Mouse (Mus musculus) lung, embryonic 14.5 days (tissue): ENCODE data around the gene Gdf15. TPM values are rescaled to one million over a fixed set of nuclear protein-coding genes. Genes with fewer than 3 reads are reported as not detected.

ENCODE experiments used
- ATAC-seq: fragments of 200-750 bp; cut with Nextera tagmentation; 2 replicates; pipeline ENCODE4 v1.8.0; 2017; ENCODE audit warnings: mild to moderate bottlenecking, moderate TSS enrichment, moderate library complexity; ENCODE audit not compliant: insufficient read depth
- DNase-seq: peaks from one replicate; pipeline ENCODE4 v3.0.0-alpha.2; 2015
- H3K27ac ChIP-seq: fragments of 300-500 bp; sonication (generic); 2 replicates; pipeline ENCODE4 v1.5.1; 2014; ENCODE audit warnings: low read depth, mild to moderate bottlenecking, moderate library complexity
- H3K27me3 ChIP-seq: fragments of 300-500 bp; sonication (generic); 2 replicates; pipeline ENCODE4 v1.6.1; 2014; ENCODE audit warnings: low read length, control low read depth; ENCODE audit not compliant: insufficient read depth
- H3K36me3 ChIP-seq: fragments of 300-500 bp; sonication (generic); 2 replicates; pipeline ENCODE4 v1.6.1; 2014; ENCODE audit warnings: control low read depth; ENCODE audit not compliant: insufficient read depth
- H3K4me1 ChIP-seq: fragments of 300-500 bp; sonication (generic); 2 replicates; pipeline ENCODE4 v1.6.1; 2014; ENCODE audit warnings: antibody characterized with exemption, control low read depth; ENCODE audit not compliant: insufficient read depth
- H3K4me2 ChIP-seq: fragments of 300-500 bp; sonication (generic); 2 replicates; pipeline ENCODE4 v1.6.1; 2014; ENCODE audit warnings: mild to moderate bottlenecking
- H3K4me3 ChIP-seq: fragments of 300-500 bp; sonication (generic); 2 replicates; pipeline ENCODE4 v1.5.1; 2014; ENCODE audit warnings: low read depth, low read length
- H3K9ac ChIP-seq: fragments of 300-500 bp; sonication (generic); 2 replicates; pipeline ENCODE4 v1.6.1; 2014
- H3K9me3 ChIP-seq: fragments of 300-500 bp; sonication (generic); 2 replicates; pipeline ENCODE4 v1.6.1; 2016; ENCODE audit warnings: low read depth, low read length, control low read depth
- CTCF ChIP-seq: IDR thresholded peaks from 2 replicates; pipeline ENCODE4 v1.5.1; 2016; ENCODE audit warnings: antibody characterized with exemption, low read depth
- WGBS: fragments of 180-500 bp; shearing (Covaris S2); extraction: QIAGEN DNeasy Blood & Tissue Kit; methylation state at CpG from one replicate; pipeline ENCODE4 v1.1.7; 2014; 5-methylcytosine and 5-hydroxymethylcytosine counted together
- polyA plus RNA-seq: library from polyadenylated mRNA; unstranded; fragments of >200 nt; fragmentation: Nextera tagmentation; extraction: Ambion mirVana; gene quantifications from 2 replicates; pipeline ENCODE4 v1.2.1, GENCODE M21; 2014

The Gdf15 gene
- 0.12 and 0.22 TPM in 2 replicates for polyA plus RNA-seq

- ATAC-seq (no peak), DNase-seq (no peak)
- Histone ChIP-seq H3K4me1 (peaks cover 10% of the 10 kb centered on the region; the same call in 1 of the 2 replicates), H3K36me3 (no peaks in the 10 kb centered on the region), H3K4me2 (peak within 1 kb of the TSS; percentile 29; the same call in 1 of the 2 replicates), H3K4me3 (peak within 1 kb of the TSS; percentile 8; the same call in 1 of the 2 replicates), H3K9ac (0 out of 2 replicates have a peak within 1 kb of the TSS, but pooled peaks have one; percentile 6), H3K27me3 (0 out of 2 replicates have a peak, but pooled peaks cover 10% of the 10 kb centered on the region), H3K9me3 (no peaks in the 10 kb centered on the region), H3K27ac (no peak within 1 kb of the TSS)
- WGBS = 66% methylated on average over 6 of the region's 6 CpGs
- TF ChIP-seq CTCF = no peak
Measured at GRCm38 (mm10) chr8:70632346-70632892, at the start of gene Gdf15. Gdf15 (minus strand) TSS chr8:70632456.

- Histone ChIP-seq H3K36me3 (peaks cover 28% of the 10 kb centered on the region), H3K4me1 (peaks cover 4% of the 10 kb centered on the region; the same call in 1 of the 2 replicates), H3K4me3 (no peak overlapping the region), H3K4me2 (no peak overlapping the region), H3K27me3 (no peaks in the 10 kb centered on the region), H3K27ac (no peak overlapping the region), H3K9ac (no peak overlapping the region), H3K9me3 (no peaks in the 10 kb centered on the region)
- no peak for TF ChIP-seq CTCF
- WGBS = 70% methylated on average over 3 of the region's 3 CpGs
- ATAC-seq (no peak), DNase-seq (no peak)
Measured at GRCm38 (mm10) chr8:70681410-70681809, 49.2 kb upstream of the Gdf15 start.

GRCm38 (mm10) chr8:70680039-70680438 is 47.8 kb upstream of the Gdf15 start:
- H3K9ac ChIP-seq = no peak overlapping the region
- H3K27ac ChIP-seq = no peak overlapping the region
- H3K4me2 ChIP-seq = no peak overlapping the region
- H3K36me3 ChIP-seq = peaks cover 30% of the 10 kb centered on the region
- DNase-seq (no peak), ATAC-seq (no peak)
- 60% methylated on average over 3 of the region's 3 CpGs for WGBS
- no peak overlapping the region for H3K4me3 ChIP-seq
- H3K4me1 ChIP-seq = peaks cover 4% of the 10 kb centered on the region; the same call in 1 of the 2 replicates
- TF ChIP-seq CTCF = no peak
- H3K9me3 ChIP-seq = no peaks in the 10 kb centered on the region
- H3K27me3 ChIP-seq = no peaks in the 10 kb centered on the region

- ATAC-seq (no peak), DNase-seq (no peak)
- WGBS = 90% methylated on average over 4 of the region's 4 CpGs
- H3K9ac ChIP-seq = no peak overlapping the region
- no peak overlapping the region for H3K4me3 ChIP-seq
- no peak overlapping the region for H3K27ac ChIP-seq
- no peak overlapping the region for H3K4me2 ChIP-seq
- no peaks in the 10 kb centered on the region for H3K9me3 ChIP-seq
- H3K36me3 ChIP-seq = peaks cover 30% of the 10 kb centered on the region
- no peak for TF ChIP-seq CTCF
- no peaks in the 10 kb centered on the region for H3K27me3 ChIP-seq
- peaks cover 9% of the 10 kb centered on the region for H3K4me1 ChIP-seq
Measured at GRCm38 (mm10) chr8:70679404-70679803, 47.1 kb upstream of the Gdf15 start.

- no peak overlapping the region for H3K9ac ChIP-seq
- no peak overlapping the region for H3K4me3 ChIP-seq
- no peak overlapping the region for H3K4me2 ChIP-seq
- ATAC-seq (no peak), DNase-seq (no peak)
- H3K27me3 ChIP-seq = no peaks in the 10 kb centered on the region
- H3K4me1 ChIP-seq = peaks cover 14% of the 10 kb centered on the region
- peaks cover 30% of the 10 kb centered on the region for H3K36me3 ChIP-seq
- no peak overlapping the region for H3K27ac ChIP-seq
- no peak for TF ChIP-seq CTCF
- H3K9me3 ChIP-seq = no peaks in the 10 kb centered on the region
Measured at GRCm38 (mm10) chr8:70678679-70679078, 46.4 kb upstream of the Gdf15 start.

- peaks cover 30% of the 10 kb centered on the region for H3K36me3 ChIP-seq
- DNase-seq (no peak), ATAC-seq (no peak)
- no peak overlapping the region for H3K9ac ChIP-seq
- H3K9me3 ChIP-seq = no peaks in the 10 kb centered on the region
- H3K4me3 ChIP-seq = no peak overlapping the region
- H3K27ac ChIP-seq = no peak overlapping the region
- no peaks in the 10 kb centered on the region for H3K27me3 ChIP-seq
- H3K4me1 ChIP-seq = peaks cover 14% of the 10 kb centered on the region
- TF ChIP-seq CTCF = no peak
- WGBS = 89% methylated on average over 15 of the region's 15 CpGs
- H3K4me2 ChIP-seq = no peak overlapping the region
Measured at GRCm38 (mm10) chr8:70677451-70678080, 45.3 kb upstream of the Gdf15 start.

- Histone ChIP-seq H3K4me1 (peaks cover 10% of the 10 kb centered on the region), H3K36me3 (peaks cover 30% of the 10 kb centered on the region), H3K4me3 (no peak overlapping the region), H3K9ac (no peak overlapping the region), H3K27ac (no peak overlapping the region), H3K27me3 (no peaks in the 10 kb centered on the region), H3K9me3 (no peaks in the 10 kb centered on the region), H3K4me2 (no peak overlapping the region)
- no peak for ATAC-seq
- TF ChIP-seq CTCF = no peak
- WGBS = 90% methylated on average over 1 of the region's 1 CpGs
- no peak for DNase-seq
Measured at GRCm38 (mm10) chr8:70675336-70675735, 43.1 kb upstream of the Gdf15 start.
